Mouse (Mus musculus): ENCODE results near the gene Nans.
A peak's percentile ranks its signal among the peaks of the same experiment; 100 is the strongest.

DNA sequence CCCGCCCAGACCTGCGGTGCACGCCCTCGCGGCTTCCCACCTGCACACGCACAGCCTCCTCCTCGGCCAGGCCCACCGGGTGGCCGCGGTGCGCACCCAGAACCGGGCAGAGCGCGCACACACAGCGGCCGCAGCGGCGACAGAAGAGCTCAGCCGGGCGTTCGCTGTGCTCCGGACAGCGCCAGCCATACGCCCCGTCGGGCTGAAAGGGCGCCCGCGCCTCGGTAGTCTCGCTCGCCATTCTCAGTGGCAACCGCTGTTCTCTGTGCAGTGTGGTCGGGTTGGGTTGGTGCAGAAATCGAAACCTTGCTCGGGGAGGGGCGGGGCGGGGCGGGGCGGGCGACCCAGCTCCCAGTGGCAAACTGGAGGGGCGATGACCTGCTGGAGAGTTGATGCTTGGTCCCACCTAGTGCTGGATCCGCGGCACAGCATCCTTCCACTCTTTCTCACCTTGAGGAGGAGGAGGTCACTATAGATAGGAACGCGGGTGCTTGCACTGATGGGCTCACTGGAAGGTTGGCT, 46.9 kb downstream of the Nans start, which contains the start of gene Trim14:
- no peak for TF ChIP-seq EP300 (optimal IDR thresholded peaks at IDR 0.05)
- peak; percentile 56 for TF ChIP-seq CTCF (IDR thresholded peaks at IDR 0.05; ENCODE audit: low read depth)
